In the genomic region with DNA sequence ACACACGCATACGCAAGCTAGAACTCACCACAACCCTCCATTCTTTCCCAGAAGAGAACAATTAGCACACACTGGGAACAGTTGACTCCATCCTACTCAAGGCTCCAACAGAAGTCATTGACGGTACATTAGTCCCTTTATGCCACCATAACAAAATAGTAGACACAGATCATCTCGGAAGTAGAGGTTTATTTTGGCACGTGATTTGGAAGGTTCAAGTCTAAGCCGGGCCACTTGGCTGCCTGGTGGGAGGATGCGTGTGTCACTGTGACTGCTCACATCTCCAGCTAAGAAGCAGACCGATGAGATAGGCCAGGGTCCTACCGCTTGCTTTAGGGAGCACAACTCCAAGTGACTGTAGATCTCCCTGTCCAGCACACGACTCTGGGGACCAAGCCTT, we compare ENCODE assay signal across 25 mouse cellular contexts. TPM values are rescaled to one million over a fixed set of nuclear protein-coding genes. Genes with fewer than 3 reads are reported as not detected.
DNase-seq lines count a peak whose midpoint lies in the region; ATAC-seq and TF ChIP-seq lines count a peak whose summit lies in the region.
"Had no signal": no experiment of that assay in that cellular context is flagged by ENCODE, and none has a peak within 500 bp of the region (broad histone marks: within the 10 kb centered on the region; RNA-seq: fewer than 3 reads in every experiment).

No protein-coding gene starts in this region.

- no peaks in the 10 kb centered on the region for H3K9me3 ChIP-seq in heart, embryonic 15.5 days (replicated peaks)
- H3K9me3 ChIP-seq in lung, embryonic 14.5 days (ENCODE audit: low read depth, low read length), result no peaks in the 10 kb centered on the region
- H3K9me3 ChIP-seq in liver, postnatal 0 days (ENCODE audit: low read length), result no peaks in the 10 kb centered on the region
- H3K9me3 ChIP-seq: embryonic facial prominence, embryonic 10.5 days; hindbrain, embryonic 13.5 days had no signal

- TF ChIP-seq CTCF in lung, embryonic 14.5 days (IDR thresholded peaks at IDR 0.05; ENCODE audit: low read depth), result no peak
- TF ChIP-seq CTCF in liver, postnatal 0 days (IDR thresholded peaks at IDR 0.05; ENCODE audit: low read depth), result no peak

- no peak overlapping the region for H3K9ac ChIP-seq in heart, embryonic 15.5 days
- no peak overlapping the region for H3K9ac ChIP-seq in lung, embryonic 14.5 days
- no peak overlapping the region for H3K9ac ChIP-seq in liver, postnatal 0 days (replicated peaks)
- H3K9ac ChIP-seq: hindbrain, embryonic 13.5 days had no signal

- H3K4me2 ChIP-seq in heart, embryonic 15.5 days, result no peak overlapping the region
- no peak overlapping the region for H3K4me2 ChIP-seq in lung, embryonic 14.5 days
- no peak overlapping the region for H3K4me2 ChIP-seq in liver, postnatal 0 days (ENCODE audit: low read depth, low read length)
- H3K4me2 ChIP-seq: hindbrain, embryonic 13.5 days; midbrain, embryonic 11.5 days had no signal

- intact Hi-C loops in heart, postnatal 36 days (cut with DNase I), result no loop called here
- intact Hi-C loops in heart, postnatal 14 days (cut with DNase I), result loop anchor here (10.0 kb wide), 1 partner anchor 473 kb away; no protein-coding TSS in a partner anchor
- intact Hi-C loops in left cerebral cortex, postnatal 36 days (cut with DNase I), result no loop called here

- H3K27ac ChIP-seq in heart, embryonic 15.5 days, result peak overlapping the region; percentile 62
- peak overlapping the region; percentile 50; the same call in 1 of the 2 replicates for H3K27ac ChIP-seq in lung, embryonic 14.5 days (ENCODE audit: low read depth)
- H3K27ac ChIP-seq in liver, postnatal 0 days (ENCODE audit: low read depth), result peak overlapping the region; percentile 88
- H3K27ac ChIP-seq: embryonic facial prominence, embryonic 10.5 days; hindbrain, embryonic 13.5 days; layer of hippocampus, adult 2 months had no signal

- no peak overlapping the region for H3K4me3 ChIP-seq in heart, embryonic 15.5 days
- no peak overlapping the region for H3K4me3 ChIP-seq in lung, embryonic 14.5 days (ENCODE audit: low read depth, low read length)
- no peak overlapping the region for H3K4me3 ChIP-seq in liver, postnatal 0 days (ENCODE audit: low read depth, low read length)
- H3K4me3 ChIP-seq: embryonic facial prominence, embryonic 10.5 days; hindbrain, embryonic 13.5 days; layer of hippocampus, adult 2 months had no signal

- peak; percentile 87 for DNase-seq in heart, adult 11 months
- no peak for DNase-seq in heart, postnatal 36 days
- DNase-seq in heart, postnatal 14 days, result no peak
- DNase-seq in lung, embryonic 14.5 days, result no peak
- no peak for DNase-seq in lung, postnatal 10 days
- no peak for DNase-seq in liver, postnatal 0 days
- DNase-seq in left cerebral cortex, postnatal 36 days (ENCODE audit: low spot score in 2 of 2), result no peak
- DNase-seq: adrenal gland, postnatal 10 days; cerebellum, adult 9-10 months; layer of hippocampus, postnatal 36 days; lung, postnatal 4 days; thymus, postnatal 25 days had no signal

- ATAC-seq in heart, embryonic 15.5 days (replicated peaks; ENCODE audit: insufficient number of reproducible peaks, insufficient read depth, low FRiP score, low read depth), result no peak
- no peak for ATAC-seq in lung, embryonic 14.5 days (ENCODE audit: insufficient read depth)
- ATAC-seq in liver, postnatal 0 days, result peak; percentile 6; the same call in 1 of the 2 replicates
- ATAC-seq: inflammation-experienced regulatory T-cells, adult 6 months had no signal

- TF ChIP-seq EP300 in liver, postnatal 0 days (IDR thresholded peaks at IDR 0.05; ENCODE audit: low read depth), result no peak

- H3K36me3 ChIP-seq in heart, embryonic 15.5 days, result peaks cover 9% of the 10 kb centered on the region; the same call in 1 of the 2 replicates
- H3K36me3 ChIP-seq in lung, embryonic 14.5 days (ENCODE audit: insufficient read depth), result peaks cover 20% of the 10 kb centered on the region; the same call in 1 of the 2 replicates
- H3K36me3 ChIP-seq in liver, postnatal 0 days (replicated peaks; ENCODE audit: insufficient read depth, low read length), result peaks cover 20% of the 10 kb centered on the region

- 66% methylated on average over 10 of the region's 10 CpGs for WGBS in heart, embryonic 15.5 days
- 78% methylated on average over 10 of the region's 10 CpGs for WGBS in lung, embryonic 14.5 days
- 83% methylated on average over 10 of the region's 10 CpGs for WGBS in liver, postnatal 0 days (ENCODE audit: insufficient replicate concordance)

- H3K27me3 ChIP-seq in heart, embryonic 15.5 days, result no peaks in the 10 kb centered on the region
- no peaks in the 10 kb centered on the region for H3K27me3 ChIP-seq in lung, embryonic 14.5 days (ENCODE audit: insufficient read depth, low read length)
- H3K27me3 ChIP-seq in liver, postnatal 0 days (ENCODE audit: insufficient read depth, low read length), result no peaks in the 10 kb centered on the region
- H3K27me3 ChIP-seq: hindbrain, embryonic 13.5 days; Patski had no signal

- H3K4me1 ChIP-seq in heart, embryonic 15.5 days (replicated peaks), result peaks cover 17% of the 10 kb centered on the region
- no peaks in the 10 kb centered on the region for H3K4me1 ChIP-seq in lung, embryonic 14.5 days (ENCODE audit: insufficient read depth)
- H3K4me1 ChIP-seq in liver, postnatal 0 days (ENCODE audit: insufficient read depth), result peaks cover 11% of the 10 kb centered on the region
- H3K4me1 ChIP-seq: embryonic facial prominence, embryonic 10.5 days; hindbrain, embryonic 13.5 days had no signal

RNA-seq across cellular contexts. Expression of a gene that starts 10.8 kb away (rescaled TPM):
- under 1 TPM in 1 of 2 experiments, not detected in 1; 0.19 TPM for total RNA-seq in heart, postnatal 36 days (2021)
- polyA plus RNA-seq in heart, embryonic 15.5 days (2015; fragmentation: Nextera tagmentation; extraction: Ambion mirVana), result 0.09 TPM in 1 of 2 replicates, not detected in the other
- under 1 TPM; 0.32 to 0.48 TPM for total RNA-seq in heart, postnatal 14 days (2021)
- not detected in 2 replicates for polyA plus RNA-seq in lung, embryonic 14.5 days (2014; fragmentation: Nextera tagmentation; extraction: Ambion mirVana)
- 0.05 and 0.07 TPM in 2 replicates for polyA plus RNA-seq in liver, postnatal 0 days (2015; fragmentation: Nextera tagmentation; extraction: Ambion mirVana)
- total RNA-seq in left cerebral cortex, postnatal 36 days (2021), result under 1 TPM; 0.25 to 0.29 TPM
- total RNA-seq: adrenal gland, postnatal 10 days; common myeloid progenitor, adult 5-6 weeks; layer of hippocampus, adult 2 months; layer of hippocampus, postnatal 36 days had no signal
- polyA plus RNA-seq: embryonic facial prominence, embryonic 10.5 days; forebrain, embryonic 11.5 days; inflammation-experienced regulatory T-cells, adult 6 months; midbrain, embryonic 11.5 days had no signal

RNA-seq across cellular contexts. Expression of a gene that starts 17.8 kb away (rescaled TPM):
- total RNA-seq in heart, postnatal 36 days (2021), result not detected
- polyA plus RNA-seq in heart, embryonic 15.5 days (2015; fragmentation: Nextera tagmentation; extraction: Ambion mirVana), result not detected in 2 replicates
- total RNA-seq in heart, postnatal 14 days (2021), result not detected
- polyA plus RNA-seq in lung, embryonic 14.5 days (2014; fragmentation: Nextera tagmentation; extraction: Ambion mirVana), result not detected in 2 replicates
- not detected in 2 replicates for polyA plus RNA-seq in liver, postnatal 0 days (2015; fragmentation: Nextera tagmentation; extraction: Ambion mirVana)
- total RNA-seq in left cerebral cortex, postnatal 36 days (2021), result not detected
- total RNA-seq: adrenal gland, postnatal 10 days; common myeloid progenitor, adult 5-6 weeks; gastrocnemius, adult 18-20 months; gastrocnemius, postnatal 4 days; layer of hippocampus, adult 2 months; layer of hippocampus, postnatal 36 days had no signal
- polyA plus RNA-seq: forebrain, embryonic 11.5 days; hindbrain, embryonic 13.5 days; inflammation-experienced regulatory T-cells, adult 6 months; midbrain, embryonic 11.5 days had no signal

RNA-seq across cellular contexts. Expression of a gene that starts 23.3 kb away (rescaled TPM):
- total RNA-seq in heart, postnatal 36 days (2021), result 10 to 100 TPM; 64.7 to 66.9 TPM
- 41.7 and 54.8 TPM in 2 replicates for polyA plus RNA-seq in heart, embryonic 15.5 days (2015; fragmentation: Nextera tagmentation; extraction: Ambion mirVana)
- total RNA-seq in heart, postnatal 14 days (2021), result 10 to 100 TPM; 59.3 to 68.4 TPM
- 59.3 and 60.0 TPM in 2 replicates for polyA plus RNA-seq in lung, embryonic 14.5 days (2014; fragmentation: Nextera tagmentation; extraction: Ambion mirVana)
- 56.3 and 58.2 TPM in 2 replicates for polyA plus RNA-seq in liver, postnatal 0 days (2015; fragmentation: Nextera tagmentation; extraction: Ambion mirVana)
- 10 to 100 TPM; 66.0 to 78.6 TPM for total RNA-seq in left cerebral cortex, postnatal 36 days (2021)

RNA-seq across cellular contexts. Expression of a gene that starts 37.2 kb away (rescaled TPM):
- not detected for total RNA-seq in heart, postnatal 36 days (2021)
- not detected in 2 replicates for polyA plus RNA-seq in heart, embryonic 15.5 days (2015; fragmentation: Nextera tagmentation; extraction: Ambion mirVana)
- total RNA-seq in heart, postnatal 14 days (2021), result not detected
- not detected in 2 replicates for polyA plus RNA-seq in lung, embryonic 14.5 days (2014; fragmentation: Nextera tagmentation; extraction: Ambion mirVana)
- not detected in 2 replicates for polyA plus RNA-seq in liver, postnatal 0 days (2015; fragmentation: Nextera tagmentation; extraction: Ambion mirVana)
- not detected for total RNA-seq in left cerebral cortex, postnatal 36 days (2021)
- total RNA-seq: adrenal gland, postnatal 10 days; common myeloid progenitor, adult 5-6 weeks; gastrocnemius, adult 18-20 months; gastrocnemius, postnatal 4 days; layer of hippocampus, adult 2 months; layer of hippocampus, postnatal 36 days; left cerebral cortex, postnatal 14 days had no signal
- polyA plus RNA-seq: embryonic facial prominence, embryonic 10.5 days; forebrain, embryonic 11.5 days; hindbrain, embryonic 13.5 days; inflammation-experienced regulatory T-cells, adult 6 months; limb, embryonic 14.5 days; midbrain, embryonic 11.5 days had no signal

RNA-seq across cellular contexts. Expression of a gene that starts 55.2 kb away (rescaled TPM):
- not detected for total RNA-seq in heart, postnatal 36 days (2021)
- not detected in 2 replicates for polyA plus RNA-seq in heart, embryonic 15.5 days (2015; fragmentation: Nextera tagmentation; extraction: Ambion mirVana)
- total RNA-seq in heart, postnatal 14 days (2021), result not detected
- polyA plus RNA-seq in lung, embryonic 14.5 days (2014; fragmentation: Nextera tagmentation; extraction: Ambion mirVana), result not detected in 2 replicates
- not detected in 2 replicates for polyA plus RNA-seq in liver, postnatal 0 days (2015; fragmentation: Nextera tagmentation; extraction: Ambion mirVana)
- total RNA-seq in left cerebral cortex, postnatal 36 days (2021), result not detected
- total RNA-seq: adrenal gland, postnatal 10 days; common myeloid progenitor, adult 5-6 weeks; gastrocnemius, adult 18-20 months; gastrocnemius, postnatal 4 days; layer of hippocampus, adult 2 months; layer of hippocampus, postnatal 36 days; left cerebral cortex, postnatal 14 days had no signal
- polyA plus RNA-seq: embryonic facial prominence, embryonic 10.5 days; forebrain, embryonic 11.5 days; hindbrain, embryonic 13.5 days; inflammation-experienced regulatory T-cells, adult 6 months; limb, embryonic 14.5 days; midbrain, embryonic 11.5 days; Patski had no signal
